Mouse (Mus musculus): ENCODE measurements around the gene Rft1.

Gene Rft1

DNA sequence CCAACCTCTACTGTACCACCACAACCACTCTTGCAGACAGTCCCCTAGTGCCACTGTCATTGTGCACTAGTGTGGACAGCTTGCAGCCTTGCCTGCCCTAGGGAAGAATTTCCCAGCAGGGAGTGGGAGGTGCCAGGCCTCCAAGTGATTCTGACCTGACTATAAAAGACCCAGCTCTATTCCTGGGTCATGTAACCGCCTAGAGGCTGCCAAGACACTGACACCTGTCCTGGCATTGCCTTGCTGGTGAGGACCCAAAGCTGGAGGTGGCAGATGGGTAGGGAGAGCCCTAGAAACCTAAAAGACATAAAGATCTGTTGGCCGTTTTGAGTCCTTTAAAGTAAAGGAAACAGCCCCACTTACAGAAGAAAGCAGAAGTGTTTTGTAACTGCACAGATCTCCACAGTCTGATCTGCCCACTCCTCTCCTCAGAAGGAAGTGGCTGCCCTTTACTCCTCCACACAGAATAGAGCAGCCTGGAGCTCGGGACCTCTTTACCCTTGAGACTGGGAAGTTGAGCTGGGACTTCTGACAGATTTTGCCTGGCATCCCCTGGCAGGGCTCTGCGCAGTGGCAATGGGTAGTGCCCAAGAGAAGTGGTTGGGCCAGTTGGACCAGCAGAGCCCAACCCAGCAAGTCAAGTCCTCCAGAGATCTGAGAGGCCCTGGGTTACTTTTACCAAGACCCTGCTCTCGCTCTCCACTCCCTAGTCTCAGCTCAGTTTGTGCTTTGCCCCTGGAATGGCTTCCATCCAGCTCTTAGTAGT, 23.2 kb upstream of the Rft1 start:
- DNase-seq = no peak

DNA sequence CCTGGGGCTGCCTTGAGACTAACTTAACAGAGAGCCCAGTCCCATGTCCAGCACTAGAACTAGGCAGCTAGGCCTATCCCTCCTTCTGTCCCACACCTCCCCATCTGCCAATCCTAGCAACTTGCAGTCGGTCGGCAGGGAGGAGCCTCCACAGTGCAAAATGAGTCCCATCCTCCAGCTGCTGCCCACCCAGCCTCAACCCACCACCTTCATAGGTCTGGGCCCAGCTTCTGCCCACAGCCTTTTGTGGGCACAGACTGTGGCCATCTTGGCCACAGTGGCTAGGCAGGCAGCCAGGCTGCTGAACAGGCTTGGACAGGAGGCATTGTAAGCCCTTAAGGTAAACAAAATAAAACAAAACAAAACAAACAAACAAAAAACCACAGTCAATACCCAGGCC, 22.3 kb upstream of the Rft1 start:
- DNase-seq = no peak

DNA sequence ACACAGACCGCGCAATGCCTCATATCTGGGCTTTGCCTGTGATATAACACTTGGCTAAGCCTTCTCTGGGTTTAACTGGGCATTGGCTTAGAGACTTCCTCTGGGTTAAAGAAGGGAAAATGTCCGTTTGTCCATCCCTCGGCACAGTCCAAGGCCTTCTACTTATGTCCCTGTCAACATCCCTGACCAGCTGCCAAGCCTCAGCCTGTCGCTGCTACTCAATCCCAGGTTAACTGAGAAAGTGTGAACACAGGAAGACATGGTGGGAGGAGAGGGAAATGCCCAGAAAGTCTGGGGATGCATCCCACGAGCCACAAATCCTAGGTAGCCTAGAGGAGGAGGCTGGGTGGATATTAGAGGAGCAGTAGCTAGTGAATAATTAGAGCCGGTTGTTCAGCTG, 20.5 kb upstream of the Rft1 start:
- DNase-seq = no peak

DNA sequence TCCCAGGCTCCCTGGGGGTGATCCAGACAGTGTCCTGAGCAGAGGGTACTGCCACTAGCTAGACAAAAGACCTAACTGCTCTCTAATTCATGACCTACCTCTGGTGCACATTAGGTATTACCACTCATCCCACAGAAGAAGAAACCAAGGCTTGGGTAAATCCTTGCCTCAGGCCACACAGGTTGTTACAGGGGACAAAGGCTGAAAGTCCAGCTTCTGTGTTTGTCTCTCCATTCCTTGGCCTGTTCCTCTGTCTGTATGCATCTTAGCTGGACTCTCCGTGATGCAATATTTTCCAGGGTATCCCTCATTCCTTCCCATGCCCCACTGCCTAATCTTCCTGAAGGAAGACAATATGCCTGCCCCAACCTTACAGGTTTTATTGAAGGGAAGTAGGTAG, 19.7 kb upstream of the Rft1 start:
- DNase-seq = no peak

DNA sequence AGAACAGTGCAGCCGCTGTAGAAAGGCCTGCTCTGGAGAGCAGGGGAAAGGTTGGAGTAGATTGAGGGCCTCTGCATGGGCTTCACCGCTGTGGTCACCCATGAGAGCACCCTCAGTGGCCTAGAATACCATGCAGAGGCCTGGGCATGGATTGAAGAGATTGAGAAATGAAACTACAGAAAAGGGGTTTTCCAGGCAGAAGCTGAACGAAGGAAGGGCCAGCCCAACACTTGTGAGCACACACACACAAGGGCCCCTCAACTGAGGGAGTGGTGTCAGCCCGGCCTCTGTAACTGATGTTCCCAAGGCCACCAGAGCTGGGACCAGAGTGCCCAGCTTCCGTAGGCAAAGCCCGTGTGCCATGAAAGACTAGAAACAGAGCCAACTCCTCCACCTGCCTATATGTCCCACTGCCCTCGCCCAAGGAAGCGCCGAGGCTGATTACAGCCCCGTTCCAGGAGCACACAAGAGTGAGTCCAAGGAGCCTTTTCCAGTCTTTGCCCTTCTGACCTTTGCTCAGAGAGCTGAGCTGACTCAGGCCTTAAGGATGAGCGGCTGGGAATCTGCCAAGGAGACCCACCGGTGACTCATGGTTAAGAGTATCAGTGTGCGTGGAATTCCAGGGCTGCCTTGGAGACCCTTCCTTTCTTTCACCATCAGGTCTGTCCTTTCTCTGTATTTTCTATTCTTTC, 18.8 kb upstream of the Rft1 start:
- DNase-seq = no peak

DNA sequence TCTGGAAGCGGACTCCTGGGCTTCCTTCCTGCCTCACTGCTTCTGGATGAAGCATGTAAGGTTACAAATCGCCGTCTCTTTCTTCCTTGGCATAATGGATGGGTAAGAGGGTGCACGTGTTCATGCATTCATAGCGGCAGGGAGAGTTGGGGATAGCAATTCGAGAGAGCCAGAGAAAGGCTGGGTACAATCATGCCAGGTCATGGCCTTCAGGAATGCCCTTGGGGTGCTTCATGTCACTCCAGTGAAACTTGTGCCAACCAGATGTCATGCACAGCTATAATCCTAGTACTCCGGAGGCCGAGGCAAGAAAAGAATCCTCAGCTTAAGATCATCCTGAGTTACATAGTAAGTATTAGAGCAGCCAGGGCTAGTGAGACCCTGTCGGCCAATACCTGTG, 17.7 kb upstream of the Rft1 start:
- DNase-seq = no peak

DNA sequence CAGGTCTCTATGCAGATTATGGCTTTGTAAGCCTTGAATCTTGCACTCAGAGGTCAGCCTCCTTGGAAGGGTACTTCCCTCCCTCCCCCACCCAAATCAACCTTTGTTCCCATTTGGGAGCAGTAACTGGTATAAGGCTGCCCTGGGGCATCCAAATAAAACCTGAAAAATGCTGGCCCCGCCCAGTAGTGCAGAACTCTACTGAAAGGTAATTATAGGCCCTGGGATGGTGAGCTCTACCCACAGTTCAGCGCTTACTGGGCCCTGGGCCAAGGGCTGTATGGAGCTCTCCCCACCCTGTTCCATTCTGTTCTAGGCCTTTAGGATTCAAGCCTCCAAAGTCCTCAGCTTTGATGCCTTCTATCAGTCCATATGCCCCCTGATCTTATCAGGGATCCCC, 17.1 kb upstream of the Rft1 start:
- no peak for DNase-seq

DNA sequence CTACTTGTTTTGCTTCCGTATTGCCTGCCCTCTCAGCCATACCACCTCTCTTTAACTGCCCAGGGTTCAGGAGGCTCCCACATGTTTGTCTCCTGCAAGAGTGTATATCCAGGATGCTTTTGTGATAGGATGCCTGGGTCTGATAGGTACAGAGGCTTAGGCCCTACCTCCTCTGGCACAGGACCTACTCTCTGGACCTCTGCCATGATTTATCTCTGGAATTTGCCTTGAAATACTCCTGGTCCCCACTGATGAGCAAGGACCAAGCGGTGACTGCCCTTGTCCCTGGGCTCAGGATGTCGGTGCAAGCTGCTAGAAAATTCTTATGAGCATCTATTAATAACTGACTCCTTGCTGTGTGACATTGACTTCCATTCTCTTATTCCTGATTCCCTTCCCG, 16.2 kb upstream of the Rft1 start:
- DNase-seq = no peak

DNA sequence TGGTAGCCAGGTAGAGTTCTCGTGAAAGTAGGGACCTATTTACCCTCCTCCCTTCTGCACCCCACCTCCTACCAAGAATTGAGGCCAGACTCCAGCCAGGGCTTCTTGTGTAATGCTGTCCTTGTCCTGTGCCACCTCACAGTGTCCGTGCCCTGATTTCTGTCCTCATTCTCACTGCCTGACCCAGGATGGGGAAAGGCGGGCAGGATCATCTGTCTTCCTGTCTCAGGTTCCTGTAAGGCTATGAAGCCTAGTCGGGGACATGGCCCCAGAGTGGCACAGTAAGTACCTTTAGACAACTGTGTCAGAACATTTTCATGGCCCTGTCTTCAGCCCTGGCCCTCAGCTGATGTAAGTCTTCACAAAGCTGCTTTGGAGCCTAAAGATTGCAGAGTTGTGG, 15.5 kb upstream of the Rft1 start:
- DNase-seq = no peak

DNA sequence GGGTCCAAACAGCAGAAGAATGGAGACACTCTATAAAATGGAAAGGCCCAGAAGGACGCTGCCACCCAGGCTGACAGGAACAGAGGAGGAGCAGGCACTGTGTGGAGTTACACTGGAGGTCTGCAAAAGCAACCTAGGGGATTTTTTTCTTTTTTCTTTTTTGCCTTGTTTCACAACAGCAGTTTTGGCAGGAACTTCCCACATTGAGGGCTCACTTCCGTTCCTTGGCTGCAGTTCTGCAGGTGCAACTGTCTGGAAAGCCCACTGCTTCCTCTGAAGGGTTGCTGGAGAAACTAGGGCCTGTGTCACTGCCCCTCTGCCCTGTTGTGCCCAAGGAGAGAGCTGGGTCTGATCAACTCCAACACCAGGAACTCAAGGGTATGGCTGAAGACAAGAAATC, 12.4 kb upstream of the Rft1 start:
- peak; percentile 54 for DNase-seq

DNA sequence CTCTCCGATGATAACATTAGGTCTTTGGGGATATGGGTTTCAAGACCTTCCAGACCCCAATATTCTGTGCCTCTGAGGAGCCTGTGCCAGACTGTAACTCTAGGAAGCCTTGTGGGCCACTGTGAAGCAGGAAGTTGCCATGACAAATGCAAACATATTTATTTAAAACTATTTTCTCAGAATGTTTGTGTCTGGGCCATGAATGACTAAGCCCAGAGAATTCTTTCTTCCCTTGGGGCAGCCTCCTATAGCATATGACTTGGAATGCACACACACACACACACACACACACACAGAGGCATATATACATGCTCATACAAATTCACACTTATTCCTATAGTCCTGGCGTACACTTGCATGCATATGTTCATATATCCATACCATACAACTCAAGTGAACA, 10.1 kb upstream of the Rft1 start:
- DNase-seq = no peak

DNA sequence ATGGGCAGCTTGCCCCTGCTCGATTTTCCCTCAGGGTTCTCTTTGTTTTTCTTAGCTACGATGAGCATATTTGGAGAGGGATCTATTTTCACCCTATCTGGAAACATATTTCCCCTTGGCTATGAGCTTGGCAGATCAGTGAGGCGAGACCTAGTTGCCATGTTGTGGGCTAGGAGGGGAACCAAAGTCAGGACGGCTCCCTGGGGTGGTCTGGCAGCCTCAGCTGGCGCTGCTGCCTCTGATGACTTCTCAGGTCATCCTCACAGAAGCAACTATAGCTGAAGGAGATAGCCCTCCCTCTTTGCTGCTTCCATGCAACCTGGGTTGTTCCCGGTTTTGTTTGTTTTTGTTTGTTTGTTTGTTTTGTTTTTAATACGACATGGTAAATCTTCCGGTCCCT, 9.1 kb upstream of the Rft1 start:
- no peak for DNase-seq

DNA sequence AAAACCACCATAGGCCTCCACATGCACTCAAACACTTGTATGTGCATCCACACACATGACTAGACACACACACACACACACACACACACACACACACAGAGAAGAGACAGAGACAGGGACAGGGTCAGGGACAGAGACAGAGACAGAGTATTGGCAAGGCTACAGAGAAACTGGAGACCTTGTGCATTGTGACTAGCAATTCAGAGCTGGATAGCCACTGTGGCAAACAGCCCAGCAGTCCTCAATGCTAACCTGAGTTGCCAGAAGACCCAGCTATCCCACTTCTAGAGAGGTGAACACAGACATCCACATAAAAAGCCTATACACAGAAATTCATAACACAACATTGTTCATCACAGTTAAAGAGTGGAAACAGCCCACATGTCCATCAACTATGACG, 7.7 kb upstream of the Rft1 start:
- no peak for DNase-seq

DNA sequence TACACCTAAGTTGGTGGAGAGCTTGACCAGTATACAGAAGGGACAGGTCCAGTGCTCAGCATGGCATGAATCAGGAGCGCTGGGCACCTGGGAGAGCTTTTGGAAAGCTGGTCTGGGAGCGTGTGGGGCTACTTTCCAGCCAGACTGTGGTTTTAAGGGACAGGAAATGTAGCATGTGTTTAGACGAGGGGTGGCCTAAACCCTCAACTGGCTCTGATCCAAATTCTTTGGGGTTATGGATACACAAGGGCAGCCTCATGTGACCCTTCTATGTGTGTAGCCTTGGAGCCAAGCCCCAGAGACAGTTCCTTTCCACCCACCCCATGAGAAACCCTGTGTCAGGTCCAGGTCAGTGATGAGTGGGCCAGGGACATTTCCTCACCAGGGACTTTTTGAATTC, 5.7 kb upstream of the Rft1 start:
- DNase-seq = no peak

DNA sequence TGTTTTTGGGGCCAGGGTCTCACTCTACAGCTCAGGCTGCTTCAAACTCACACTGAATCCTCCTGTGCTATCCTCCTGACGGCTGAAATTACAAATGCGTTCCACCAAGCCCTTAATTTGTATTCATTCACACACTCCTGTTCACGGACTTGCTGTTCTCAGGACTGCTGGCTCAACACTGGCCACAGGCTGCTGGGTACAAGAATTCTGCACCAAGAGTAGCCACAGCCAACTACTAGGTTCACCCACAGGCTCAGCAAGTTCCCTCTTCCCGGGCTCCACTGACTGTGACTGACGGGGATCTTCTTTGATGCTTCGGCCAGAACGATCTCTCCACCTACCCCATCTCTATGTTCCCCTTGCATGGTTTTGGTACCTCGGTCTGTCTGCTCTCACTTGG, 4.4 kb upstream of the Rft1 start:
- no peak for DNase-seq

DNA sequence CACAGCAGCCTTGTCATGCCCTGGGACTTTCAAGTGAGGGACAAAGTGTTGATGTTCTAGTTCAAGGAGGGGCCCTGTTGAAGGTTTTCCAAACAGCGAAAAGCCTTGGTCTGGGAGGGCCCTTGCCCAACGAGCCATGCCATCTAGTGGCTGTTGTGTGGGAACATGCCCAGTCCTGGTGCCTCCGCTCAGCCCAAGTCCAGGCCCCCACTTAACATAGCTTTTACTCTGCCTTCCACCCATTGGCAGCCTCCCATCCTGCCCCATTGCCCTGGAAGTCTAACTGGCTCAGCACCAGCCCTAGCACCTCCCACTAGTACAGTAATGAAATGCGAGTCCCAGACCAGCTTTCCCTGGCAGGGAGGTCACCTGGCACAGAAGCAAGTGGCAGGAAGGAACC, 3.2 kb upstream of the Rft1 start:
- DNase-seq = no peak

DNA sequence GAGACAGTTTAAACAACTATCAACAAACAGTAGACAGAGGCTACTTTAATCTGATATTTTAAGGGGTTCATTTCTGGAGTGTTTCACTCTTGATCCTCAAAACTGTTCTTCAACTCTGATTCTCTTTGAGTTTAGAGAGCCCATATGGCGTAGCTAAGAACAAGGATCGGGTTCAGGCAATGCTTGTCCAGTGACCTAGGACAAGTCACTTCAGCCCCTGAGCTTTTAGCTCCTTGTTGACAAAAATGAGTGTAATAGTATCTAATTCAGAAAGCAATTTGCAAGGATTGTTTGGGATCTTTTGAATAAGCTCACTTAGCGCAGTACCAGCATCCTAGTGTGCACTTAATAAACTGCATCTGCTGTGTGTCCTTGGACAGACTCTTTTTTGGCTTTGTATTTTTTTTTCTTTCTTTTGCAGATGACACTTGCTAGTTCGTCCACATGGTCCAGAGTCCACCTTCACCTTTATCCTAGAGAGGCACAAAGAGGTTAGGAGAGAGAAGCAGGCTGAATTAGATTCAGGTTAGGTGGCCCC, 600 bp downstream of the Rft1 start:
- DNase-seq = no peak

DNA sequence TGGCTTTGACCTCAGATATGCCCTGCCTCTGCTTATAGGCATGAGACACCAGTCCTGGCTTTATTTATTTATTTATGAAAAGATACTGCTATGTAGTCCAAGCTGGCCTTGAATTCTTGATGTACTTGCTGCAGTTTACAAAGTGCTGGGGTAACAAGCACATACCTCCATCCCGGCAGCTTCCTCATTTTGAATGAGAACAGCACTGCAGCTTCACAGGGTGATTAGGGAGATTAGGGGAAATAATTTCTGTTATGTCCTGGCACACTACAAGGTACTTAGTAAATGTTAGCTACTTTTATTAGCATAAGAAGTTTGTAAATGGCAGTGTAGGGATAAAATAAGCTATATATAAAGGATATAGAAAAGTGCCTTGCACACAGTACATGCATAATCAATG, 1.4 kb downstream of the Rft1 start:
- no peak for DNase-seq

DNA sequence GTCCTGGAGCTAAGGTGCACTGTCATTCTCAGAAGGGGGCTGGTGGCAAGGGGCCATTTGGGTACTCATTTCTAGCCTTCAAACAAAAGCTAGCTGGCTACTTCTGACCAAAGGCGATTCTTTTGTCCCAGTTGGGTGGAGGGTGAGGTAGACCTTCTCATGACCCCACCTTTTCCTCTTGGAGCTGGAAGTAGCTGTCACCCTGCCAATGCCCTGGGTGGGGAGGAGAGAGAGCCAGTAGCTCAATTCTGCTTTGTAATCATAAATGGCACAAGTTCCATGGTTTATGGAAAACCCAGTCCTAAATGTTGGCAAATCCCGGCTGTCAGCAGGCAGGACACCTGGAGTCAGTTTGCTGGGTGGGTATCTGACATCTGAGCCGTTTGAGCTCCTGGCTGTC, 11.9 kb downstream of the Rft1 start:
- no peak for DNase-seq

DNA sequence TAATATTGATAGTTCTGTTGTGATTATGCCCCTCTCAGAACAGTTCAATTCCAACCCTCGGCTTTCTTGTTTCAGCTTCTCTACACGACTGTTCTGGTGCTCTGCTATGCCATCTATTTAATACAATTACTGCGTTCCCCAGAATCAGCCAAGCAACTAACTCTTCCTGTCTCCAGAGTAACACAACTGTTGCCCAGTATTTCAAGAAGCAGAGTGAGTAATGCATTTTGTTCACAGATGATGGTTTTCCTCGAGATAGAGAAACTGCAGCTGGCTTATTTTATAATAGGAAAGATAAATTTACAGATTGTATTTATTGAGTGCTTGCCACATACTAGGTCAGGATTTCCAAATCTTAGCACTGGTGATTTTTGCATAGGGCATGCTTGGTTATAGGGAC, 12.4 kb downstream of the Rft1 start:
- DNase-seq = no peak

DNA sequence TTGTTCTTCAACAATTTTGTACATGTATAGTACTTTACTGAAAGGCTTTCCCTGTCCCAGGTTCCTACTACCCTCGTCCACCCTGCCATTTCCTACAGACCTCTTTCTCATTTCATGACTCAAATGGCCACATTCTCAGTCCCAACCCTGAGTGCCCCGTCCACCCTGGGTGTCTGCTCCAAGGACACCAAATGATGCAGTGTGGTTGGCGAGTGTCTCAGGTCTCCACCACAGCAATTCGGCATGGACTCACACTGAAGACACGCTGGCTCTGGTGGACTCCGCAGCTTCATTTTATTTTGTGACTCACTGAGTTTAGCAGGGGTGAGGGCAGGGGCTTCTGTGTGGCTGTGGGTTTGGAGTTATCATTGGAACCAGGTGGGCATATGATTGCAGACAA, 16.0 kb downstream of the Rft1 start:
- no peak for DNase-seq

DNA sequence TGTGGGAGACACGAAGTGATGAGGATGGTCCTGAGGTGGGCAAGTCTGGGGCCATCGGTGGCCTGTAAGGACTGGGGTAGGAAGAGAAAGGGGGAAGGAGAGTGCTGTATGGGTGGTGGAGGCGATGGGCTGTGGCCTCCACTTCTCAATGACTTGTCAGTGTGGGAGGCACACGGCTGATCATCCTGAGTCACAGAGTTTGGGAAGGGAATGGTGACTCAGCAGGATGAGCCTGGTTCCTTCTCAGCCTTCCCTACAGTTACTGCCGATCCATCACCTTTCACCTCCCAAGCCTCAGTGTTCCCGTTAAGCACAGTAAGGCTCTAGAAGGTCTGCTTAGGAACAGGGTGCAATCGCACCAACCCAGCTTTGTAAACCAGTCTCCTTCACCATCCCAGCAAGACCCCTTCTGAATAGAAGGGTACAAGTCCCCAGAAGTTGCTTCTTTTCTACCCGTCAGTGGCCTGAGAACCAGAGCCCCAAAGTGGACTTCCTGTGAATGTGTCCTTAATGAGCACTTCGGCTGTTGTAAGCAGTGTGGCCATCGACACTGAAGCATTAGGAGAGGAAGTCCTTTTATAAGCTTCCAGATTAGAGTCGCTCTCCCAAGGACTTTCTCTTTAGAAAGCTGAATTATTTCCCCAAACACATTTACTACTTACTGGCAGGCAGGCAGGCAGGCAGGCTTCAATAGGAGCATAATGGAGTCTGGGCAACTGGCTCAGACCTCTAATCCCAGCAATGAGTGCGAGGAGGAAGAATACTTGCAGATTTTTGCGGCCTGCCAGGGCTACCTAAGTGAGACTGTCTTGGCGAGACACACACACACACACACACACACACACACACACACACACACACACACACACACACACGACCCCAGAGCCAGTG, 17.2 kb downstream of the Rft1 start:
- DNase-seq = no peak

DNA sequence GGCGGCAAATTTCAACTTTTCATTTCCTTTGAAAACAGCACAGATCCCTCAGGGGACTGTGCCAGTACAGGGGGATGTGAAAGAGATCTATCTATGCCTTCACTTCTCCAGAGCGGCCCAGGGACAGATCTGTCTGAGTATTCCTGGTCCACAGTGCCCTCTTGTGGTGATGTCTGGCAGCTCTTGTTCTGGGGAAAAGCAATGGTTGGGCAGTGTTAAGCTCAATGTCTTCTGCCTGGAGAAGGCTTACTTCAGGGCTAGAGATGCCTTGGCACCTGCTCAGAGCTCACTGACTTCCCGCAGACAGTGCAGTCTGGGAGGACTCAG, 17.8 kb downstream of the Rft1 start:
- peak; percentile 86 for DNase-seq

DNA sequence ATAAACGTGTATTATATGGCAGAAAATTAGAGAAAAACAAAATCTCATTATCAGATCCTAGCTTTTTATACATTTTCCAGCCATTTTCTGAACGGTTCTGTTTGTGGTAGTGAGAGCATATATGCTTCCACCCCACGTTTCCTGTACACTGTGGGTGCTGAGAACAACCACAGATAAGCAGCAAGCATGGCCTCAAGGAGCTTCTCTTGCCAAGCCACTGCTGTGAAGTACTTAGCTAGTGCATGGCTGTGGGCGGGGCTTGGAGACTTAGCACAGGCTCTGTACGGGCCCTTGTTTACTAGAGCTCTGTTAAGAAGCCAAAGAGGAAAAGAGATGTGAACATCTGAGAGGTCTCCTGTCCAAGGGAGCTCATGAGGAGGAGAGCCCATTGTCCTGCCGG, 20.8 kb downstream of the Rft1 start:
- peak; percentile 60 for DNase-seq
